Mouse (Mus musculus): ENCODE results near the gene Pold1.

- TF ChIP-seq CTCF (conservative IDR thresholded peaks at IDR 0.05; ENCODE audit: insufficient read depth, insufficient read length, low read depth, low read length), result no peak
- no peak for TF ChIP-seq POLR2A (IDR thresholded peaks at IDR 0.05; ENCODE audit: low read depth, low read length)
These were observed 61.6 kb downstream of the Pold1 start for GRCm38 (mm10) chr7:44486927-44487575.
